Mouse (Mus musculus) kidney, postnatal 25 days (tissue): ENCODE results near the gene Pdgfa.

Experiments
- DNase-seq, 2 experiments: peaks; one replicate each; pipeline ENCODE4 v3.0.0; 2021; ENCODE audit warnings: mixed read lengths in 2 of 2

Pdgfa gene

DNA sequence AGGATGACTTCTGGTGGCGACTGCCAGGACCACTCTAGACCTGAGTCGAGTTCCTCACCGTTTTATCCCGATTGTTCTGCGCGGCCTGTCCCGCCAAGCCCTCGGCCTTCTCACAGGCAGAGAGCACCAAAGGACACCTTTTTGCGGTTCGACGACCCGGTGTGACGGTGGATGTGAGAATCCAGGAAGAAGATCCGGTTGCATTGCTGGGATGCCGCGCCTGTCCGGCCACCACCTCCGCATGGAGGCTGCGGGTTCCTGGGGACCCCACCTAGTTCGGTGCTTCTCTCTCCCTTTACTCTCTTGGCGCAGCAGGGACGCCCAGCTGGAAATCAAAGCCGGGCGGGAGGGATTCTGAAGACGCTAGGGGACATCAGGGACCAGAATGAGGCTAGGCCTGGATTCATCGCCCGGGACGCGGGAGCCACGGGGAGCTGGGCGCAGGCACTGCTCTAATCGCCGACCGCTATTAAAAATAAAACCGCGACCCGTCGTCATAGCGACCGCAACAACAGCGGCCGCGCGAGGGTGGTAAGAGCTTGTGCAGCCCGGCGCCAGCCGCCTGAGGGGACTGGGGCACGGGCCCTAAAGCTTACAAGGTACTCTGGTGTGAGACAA, at the start of gene Pdgfa:
Gene Pdgfa (minus strand): TSS at position 200 of the 618 bp plus-strand sequence.
- DNase-seq = peak; percentile 73 to 87

DNA sequence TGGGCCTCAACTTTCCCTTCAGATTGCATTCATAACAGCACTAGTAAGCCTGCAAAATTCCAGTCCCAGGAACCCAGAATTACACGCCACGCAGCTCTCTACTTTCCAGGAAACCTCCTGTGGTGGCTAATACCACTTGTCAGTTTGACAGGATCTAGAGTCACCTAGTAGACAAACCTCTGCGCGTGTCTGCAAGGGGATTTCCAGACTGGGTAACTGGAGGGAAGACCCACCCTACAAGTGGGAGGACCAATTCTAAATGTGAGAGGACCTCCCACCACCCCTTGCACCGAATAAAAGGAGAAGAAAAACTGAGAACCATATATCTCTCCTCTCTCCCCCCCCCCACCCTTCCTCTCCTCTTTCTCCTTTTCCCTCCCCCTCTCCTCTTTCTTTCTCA, 49.5 kb upstream of the Pdgfa start:
- no peak for DNase-seq

DNA sequence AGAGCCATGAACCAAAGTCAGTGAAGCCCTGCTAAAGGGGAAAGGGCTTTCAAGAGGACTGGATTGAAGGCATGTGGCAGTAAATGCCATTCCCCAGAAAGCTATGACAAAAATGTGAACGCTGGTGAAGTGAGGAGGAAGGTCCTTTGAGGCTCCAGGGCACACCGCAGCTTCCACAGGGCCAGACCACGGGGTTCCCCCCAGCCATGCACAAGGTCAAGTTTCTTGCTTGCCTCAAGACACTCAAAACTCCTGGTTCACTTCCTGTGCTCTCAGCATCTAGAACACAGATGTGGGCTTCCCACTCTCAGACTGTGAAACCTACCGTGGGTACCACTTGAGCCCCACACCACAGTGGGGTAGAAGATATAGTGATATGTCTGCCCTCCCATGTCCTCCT, 46.4 kb upstream of the Pdgfa start:
- no peak for DNase-seq

DNA sequence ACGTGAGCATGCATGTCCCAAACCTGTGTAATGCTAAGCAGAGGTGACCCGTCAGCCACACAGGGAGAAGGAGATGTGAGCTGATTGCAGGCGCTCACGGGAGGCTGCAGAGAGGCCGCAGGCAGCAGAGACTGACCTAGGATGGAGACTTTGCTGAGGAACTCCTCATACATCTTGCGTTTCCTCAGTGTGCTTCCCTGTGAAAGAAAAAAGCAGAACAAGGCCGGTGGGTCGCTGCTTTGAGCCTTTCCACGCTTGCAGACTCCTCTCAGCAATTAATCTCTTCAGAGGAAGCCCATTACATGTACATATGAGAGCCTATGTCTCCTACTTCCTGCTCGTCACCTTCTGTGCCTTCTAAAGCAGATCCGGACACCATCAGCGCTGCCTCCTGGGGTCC, 45.1 kb upstream of the Pdgfa start:
- no peak for DNase-seq

DNA sequence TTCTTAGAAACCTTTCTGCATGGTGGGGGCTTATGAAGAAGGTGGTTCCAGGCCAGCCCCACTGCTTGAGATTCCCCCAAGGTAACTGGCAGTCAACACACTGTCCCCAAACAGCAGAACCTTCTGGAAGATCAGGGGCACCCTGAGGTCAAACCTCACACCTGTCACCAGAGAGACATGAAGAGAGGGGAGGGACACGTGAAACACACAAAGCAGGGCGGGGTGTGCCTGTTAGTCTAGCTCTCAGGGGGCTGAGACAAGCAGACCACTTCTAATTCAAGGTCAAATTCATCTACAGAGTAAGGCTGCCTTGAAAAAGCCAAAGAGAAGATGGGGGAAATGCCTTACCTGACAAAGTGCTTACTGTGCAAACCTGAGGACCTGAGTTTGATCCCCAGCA, 38.0 kb upstream of the Pdgfa start:
- DNase-seq = no peak

DNA sequence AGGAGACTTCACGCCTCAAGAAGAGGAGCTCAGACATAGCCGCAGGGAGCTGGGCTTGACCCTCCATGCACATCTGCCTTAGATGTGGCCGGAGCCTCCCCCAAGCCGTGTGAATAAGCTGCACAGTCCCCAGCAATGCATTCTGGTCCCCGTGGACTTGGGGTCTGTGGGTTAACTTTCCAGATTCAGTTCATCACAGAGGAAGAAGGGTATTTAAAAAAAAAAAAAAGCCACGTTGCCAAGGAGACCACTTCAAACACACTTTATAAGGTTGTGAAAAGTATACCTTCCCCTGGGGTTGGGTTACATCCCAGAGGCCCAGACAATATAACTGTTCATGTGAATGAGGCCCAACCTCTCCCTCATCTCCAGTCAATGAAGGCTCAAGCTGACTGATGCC, 37.6 kb upstream of the Pdgfa start:
- DNase-seq = no peak

DNA sequence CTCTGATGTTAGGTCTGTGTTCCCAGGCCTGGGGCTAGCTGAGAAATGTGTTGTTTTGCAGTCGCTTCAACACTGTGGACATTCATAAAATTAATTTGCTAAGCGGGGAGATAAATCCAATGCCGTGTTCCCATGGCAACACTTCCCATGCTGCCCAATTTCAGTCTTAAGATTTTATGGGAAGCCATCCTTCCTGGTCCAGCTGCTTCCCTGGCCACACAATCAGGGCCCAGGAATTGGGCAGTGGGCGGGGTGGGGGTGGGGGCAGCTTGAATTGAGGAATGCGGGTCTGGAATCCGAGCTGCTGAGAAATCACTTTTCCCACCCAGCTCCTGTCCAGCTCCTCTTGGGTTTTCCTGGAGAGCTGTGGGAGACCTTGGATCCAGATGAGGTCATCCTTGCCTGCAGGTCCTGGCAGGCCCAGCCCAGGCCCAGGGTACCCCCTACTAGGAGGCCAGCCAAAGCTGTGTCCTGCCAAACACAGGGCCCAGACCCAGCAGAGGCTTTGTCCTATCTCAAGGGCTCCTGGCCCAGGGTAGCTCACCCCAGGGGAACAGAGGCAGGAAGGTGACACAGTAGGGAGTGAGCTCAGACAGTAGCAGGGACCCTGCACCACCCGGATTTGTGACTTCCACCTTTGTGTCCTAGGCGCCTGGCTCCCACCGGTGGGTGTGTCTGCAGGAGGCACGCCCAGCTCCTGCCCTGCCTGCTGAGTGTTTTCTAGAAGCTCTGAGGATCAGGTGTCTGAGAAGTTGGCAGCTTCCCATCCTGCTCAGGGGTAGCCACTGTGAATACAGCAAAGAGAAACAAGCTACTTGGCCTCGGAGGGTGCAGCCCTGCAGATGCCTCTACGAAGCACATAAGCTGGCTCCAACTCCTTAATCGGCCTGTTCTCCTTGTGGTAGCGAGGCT, 36.5 kb upstream of the Pdgfa start:
- peak; percentile 38 to 60 for DNase-seq

DNA sequence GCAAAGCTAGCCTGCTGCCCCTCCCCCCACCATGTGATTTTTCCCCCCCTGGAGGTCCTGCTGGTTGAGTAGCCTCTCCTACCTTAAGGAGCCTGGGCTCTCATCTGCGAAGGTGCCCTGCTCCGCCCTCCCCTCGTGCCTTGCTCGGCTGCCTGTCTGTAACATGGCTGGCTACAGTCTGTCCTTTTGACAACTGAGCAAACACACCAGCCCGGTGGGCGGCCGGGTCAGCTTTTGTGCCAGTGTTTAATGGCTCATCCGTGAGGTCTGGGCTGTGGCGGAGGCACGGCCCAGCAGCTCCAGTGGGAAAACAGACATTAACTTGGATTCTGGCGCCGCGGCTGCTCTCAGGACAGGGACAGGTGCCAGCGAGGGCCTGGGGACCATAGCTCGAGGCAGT, 30.4 kb upstream of the Pdgfa start:
- DNase-seq = peak; percentile 42 to 79

DNA sequence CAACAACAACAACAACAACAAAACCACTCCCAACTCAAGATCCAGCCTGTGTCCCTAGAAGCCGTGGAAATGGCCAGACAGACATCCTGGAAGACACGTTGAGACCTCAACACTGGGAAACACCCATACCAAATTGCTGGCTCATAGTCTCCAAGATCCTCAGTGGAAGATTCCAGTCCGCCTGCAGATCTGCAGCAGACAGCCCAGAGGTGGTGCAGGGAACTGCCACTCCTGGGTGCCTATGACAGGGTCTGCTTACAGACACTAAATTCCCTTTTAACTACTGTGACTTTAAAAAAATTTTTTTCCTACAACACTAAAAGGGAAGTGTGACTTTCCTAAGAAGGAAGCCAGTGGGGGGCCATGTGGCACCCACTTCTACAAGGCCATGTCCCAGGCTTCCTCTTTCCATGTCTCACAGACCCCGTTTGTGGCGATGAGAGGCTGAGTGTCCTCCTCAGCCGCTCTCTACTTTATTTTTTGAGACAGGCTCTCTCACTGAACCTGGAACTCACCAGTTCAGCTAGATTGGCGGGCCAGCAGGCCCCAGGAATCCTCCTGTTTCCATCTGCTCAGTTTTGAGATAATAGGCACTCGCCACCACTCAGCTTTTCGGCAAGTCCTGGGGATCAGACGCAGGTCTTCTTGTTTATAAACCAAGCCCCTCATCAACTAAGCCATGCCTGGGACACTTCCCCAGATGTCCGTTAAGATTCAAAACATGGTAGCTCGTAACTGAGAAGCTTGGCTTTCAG, 27.4 kb upstream of the Pdgfa start:
- no peak for DNase-seq

DNA sequence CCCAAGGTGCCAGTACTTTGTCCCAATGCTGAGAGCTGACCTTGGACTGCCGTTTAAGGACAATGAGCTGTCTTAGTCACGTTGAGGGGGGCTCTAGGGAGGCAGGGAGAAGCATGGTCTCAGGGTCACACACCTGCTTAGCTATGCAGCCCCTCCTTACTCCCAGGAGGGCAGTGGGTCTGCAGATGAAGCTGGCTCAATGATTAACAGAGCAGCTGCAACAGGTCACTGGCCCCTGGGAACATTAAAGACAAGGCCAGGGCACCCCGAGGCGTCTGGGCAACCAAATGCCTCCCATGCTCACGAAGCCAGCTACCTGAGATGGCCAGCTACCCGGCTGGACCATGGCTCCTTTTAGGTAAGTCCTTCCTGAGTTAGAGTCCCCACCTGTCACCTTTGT, 23.4 kb upstream of the Pdgfa start:
- peak; percentile 58 to 81 for DNase-seq

DNA sequence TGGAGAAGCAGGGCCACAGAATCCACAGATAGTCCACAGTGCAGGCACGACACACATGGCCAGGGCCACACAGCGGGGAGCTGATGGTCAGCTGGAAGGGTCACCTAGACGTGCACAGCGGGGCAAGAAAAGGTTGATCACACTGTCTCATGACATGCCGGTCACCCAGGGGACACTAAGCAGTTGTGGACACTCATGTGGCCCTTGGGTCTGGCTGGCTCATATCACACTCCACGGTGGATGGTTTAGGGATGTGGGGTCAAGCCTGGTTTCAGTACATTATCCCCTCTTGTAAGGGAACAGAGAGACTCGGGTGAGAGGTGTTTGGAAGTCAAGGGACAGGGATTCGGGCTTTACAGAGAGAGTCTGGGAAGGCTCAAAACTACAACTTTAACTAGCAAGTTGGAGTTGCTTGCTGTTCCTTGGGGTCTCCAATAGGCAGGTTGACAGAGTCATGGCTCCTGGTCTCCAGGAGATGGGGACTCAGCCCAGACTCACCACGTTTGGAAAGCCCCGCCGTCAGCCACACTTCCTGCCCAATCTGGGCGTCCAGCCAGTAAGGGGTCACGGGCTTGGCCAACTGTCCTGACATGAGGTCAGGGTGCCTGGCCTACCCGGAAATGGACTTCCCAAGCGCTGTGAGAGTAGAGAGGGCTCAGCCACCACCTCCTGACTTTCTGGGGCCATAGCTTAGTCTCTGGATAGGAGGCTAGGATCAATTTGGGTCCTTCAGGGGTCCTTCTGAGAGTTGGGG, 20.4 kb upstream of the Pdgfa start:
- peak; percentile 93 for DNase-seq

DNA sequence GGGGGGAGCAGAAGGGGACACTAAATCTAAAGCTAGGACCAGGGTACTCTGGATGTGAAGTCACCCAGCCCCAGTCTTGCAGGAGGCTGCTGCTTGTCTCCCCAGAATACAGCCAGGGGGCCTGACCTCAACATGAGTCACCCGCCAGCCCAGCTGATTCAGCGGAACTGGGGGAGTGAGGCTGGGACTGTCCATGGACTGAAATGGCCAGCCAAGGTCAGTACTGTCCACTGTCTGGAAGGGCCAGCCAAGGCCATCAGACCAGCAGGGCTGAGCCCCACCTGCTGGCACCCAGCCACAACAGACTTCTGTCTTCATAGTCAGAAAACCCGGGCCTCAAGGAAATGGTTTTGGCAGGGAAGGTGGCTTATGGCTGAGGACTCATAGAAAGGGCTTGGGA, 17.9 kb upstream of the Pdgfa start:
- DNase-seq = peak; percentile 89 to 94

DNA sequence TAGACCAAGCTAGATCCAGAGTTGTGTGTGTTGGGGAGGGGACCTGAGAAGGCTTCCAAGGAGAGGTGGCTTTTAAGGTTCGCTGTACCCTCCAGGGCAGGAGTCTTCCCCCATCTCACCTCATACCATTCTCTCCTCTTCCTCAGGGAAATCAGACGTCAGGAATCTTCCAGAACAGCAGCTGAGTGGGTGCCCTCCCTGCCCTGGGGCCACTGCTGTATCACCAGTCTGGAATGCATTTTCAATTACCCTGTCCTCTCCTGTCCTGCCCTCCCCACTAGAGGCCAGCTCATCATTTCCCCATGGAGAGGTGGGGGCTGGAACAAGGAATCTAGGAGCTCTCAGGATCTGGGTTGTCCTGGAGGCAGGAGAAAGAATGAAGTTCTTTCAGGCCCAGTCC, 13.5 kb upstream of the Pdgfa start:
- peak in 1 of 2 experiments; percentile 13 for DNase-seq

DNA sequence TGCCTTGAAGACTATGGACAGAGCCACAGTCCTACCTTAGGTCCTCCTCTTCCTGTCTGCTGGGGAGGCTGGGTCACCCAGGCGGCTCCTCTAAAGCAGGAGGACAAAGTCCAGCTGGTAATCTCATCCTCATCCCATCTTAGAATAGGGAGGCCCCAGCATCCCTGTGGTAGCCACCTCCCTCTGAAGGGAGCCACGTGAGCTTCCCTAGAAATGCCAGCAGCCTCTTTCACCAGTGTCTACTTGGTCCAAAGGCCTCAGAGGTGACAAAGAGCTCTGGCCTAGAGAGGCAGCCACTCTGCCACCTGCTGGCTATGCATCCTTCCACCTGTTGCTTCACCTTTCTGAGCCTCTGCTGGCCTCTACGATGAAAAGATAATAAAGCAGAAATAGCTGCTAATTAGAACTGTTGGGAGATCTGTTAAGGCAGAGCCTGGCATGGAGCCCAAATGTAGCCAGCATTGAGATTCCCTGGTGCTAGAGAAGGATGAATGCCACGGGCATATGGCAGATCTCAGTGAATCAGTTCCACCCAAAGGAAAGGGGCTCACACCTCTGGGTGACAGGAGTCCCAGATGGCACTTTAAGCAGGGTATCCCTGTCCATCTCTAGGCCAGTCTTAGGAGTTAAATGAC, 10.1 kb upstream of the Pdgfa start:
- DNase-seq = peak; percentile 82 to 87

DNA sequence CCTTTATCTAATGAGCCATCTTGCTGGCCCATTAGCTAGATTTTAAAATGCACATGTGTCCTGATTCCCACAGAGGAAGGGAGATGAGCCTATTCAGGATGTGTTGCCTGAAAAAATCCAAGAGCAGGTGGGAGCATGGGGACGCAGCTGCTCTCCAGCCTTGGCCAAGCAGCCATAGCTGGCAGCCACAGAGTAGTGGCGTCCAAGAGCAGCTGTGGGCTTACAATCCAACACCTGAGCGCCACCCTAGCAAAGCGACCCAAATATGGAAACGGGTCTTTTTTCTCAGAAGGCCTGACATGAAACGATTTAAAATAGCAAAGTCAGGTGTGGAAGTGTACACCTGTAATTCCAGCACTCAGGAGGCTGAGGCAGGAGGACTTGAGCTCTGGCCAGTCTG, 7.4 kb upstream of the Pdgfa start:
- DNase-seq = no peak

DNA sequence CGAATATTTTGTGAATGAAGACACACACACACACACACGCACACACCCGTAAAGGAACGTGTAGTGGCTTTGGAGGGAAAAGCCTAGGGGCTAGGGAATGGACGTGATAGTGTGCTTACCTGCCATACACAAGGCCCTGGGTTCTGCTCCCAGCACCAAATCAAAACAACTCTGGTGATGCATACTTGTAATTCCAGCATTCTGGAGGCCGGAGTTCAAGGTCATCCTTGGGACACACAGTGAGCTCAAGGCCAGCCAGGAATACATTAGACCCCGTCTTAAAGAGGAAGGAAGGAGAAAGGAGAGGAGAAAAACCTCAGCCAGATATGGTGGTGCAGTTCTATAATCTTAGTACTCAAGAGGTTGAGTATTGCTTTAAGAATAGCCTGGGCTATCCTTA, 2.5 kb upstream of the Pdgfa start:
- DNase-seq = no peak

DNA sequence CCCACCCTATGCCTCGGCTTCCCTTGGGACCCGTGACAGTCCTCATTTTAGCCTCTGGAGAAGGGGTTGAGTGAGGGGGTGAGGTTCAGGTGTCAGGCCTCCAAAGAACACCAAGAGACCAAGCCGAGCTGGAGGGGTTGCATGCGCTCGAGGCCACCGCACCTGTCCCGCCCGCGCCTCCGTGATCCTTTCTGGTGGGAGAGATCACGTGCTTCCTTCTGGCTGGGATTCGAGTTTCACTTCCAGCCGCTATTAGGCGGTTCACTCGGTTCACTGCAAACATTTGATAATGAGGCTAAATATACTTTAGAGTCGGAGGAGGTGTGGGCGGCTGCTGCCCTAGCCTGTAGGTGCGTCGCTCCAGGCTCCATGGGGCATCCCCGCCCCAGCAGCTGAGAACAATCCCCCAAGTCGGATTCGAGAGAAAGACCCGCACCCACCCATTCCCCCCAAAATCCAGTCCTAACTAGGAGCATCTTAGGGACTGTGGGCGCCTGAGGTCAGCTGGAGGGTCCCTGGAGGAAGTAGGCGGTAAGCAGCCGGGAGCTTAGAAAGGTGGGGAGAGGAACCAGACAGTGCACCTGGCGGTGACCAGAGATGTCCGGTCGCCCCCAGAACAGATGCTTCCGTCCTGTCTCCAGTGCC, 888 bp upstream of the Pdgfa start:
- peak; percentile 60 to 80 for DNase-seq

DNA sequence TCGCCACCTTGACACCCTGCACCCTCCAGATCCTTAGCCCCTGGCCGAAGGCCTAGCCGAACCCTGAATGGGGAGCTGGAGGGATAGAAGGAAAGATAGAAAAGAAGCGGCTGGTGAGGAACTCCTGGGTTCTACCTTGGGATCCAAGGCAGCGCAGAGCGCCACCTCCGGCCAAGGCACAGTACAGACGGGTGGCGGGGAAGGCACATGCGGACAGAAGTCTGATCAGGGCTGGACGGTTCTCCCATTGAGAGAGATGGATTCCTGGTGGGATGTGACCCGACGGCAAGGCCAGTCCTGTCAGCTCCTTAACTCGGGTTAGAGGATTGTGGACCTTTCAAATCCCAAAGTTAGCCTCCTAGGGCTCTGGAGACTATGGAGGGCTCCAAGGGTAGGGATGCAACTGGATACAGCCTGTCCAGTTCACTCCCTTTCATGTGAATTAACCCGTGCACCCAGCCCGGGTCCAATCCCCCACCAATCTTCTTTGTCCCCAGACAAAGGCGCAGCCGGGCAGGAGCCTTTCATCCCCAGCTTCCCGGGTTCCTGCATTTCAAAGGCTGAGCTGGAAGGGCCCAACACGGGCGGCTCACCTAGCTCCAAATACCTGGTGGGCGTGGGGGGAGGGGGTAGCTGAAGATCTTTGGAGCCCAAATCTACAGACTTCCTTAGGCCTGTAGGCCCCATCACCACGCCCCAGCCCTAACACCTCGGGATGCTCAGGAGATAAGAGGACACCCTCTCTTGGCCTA, 672 bp downstream of the Pdgfa start:
- peak in 1 of 2 experiments; percentile 40 for DNase-seq

DNA sequence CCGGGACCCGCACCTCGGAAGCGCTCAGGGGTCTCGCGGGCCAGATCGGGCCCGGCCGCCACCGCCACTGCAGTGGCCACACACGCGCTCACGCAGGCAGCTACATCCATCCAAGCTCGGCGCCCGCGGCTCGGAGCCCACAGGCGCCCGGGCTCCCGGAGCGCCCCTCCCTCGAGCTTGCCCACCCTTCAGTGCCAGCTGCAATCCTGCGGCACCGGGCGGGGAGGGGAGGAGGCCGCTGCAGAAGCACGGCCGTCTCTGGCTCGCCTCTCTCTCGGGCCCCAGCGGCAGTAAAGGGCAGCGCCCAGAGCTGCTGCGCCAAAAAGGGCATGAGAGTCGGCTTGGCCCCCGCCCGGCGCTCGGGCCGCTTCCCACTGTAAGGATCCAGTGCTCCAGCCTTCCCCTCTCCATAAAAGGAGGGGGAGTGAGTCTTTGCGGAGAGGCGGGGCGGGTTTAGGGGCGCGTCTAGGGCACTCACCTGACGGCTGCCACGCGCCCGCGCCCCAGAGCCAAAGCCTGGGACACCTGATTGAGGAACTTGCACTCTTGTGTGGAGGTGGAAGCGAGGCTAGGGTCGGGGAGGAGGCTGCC, 1.4 kb downstream of the Pdgfa start:
- peak; percentile 79 to 92 for DNase-seq
